42 mouse cellular contexts compared by ENCODE assay signal in genomic region chr10:28986203-28986602, GRCm38 (mm10). TPM values are rescaled to one million over a fixed set of nuclear protein-coding genes. Genes with fewer than 3 reads are reported as not detected.
"Had no signal": no experiment of that assay in that cellular context is flagged by ENCODE, and none has a peak within 500 bp of the region (broad histone marks: within the 10 kb centered on the region; RNA-seq: fewer than 3 reads in every experiment).

TSS of gene 2310057J18Rik (minus strand) at chr10:28986303.

- H3K9me3 ChIP-seq: heart, embryonic 12.5 days; heart, embryonic 13.5 days; heart, embryonic 15.5 days; hindbrain, embryonic 10.5 days; hindbrain, embryonic 12.5 days; hindbrain, embryonic 13.5 days; hindbrain, embryonic 15.5 days; intestine, embryonic 15.5 days; kidney, embryonic 15.5 days had no signal

- H3K27ac ChIP-seq: heart, embryonic 13.5 days; heart, embryonic 15.5 days; hindbrain, embryonic 10.5 days; hindbrain, embryonic 12.5 days; hindbrain, embryonic 13.5 days; hindbrain, embryonic 14.5 days; hindbrain, embryonic 15.5 days; hindbrain, postnatal 0 days; intestine, embryonic 15.5 days; kidney, embryonic 15.5 days; kidney, postnatal 0 days; layer of hippocampus, adult 2 months; left cerebral cortex, adult 2 months had no signal

- H3K4me1 ChIP-seq: heart, embryonic 12.5 days; heart, embryonic 13.5 days; heart, embryonic 15.5 days; hindbrain, embryonic 10.5 days; hindbrain, embryonic 12.5 days; hindbrain, embryonic 13.5 days; hindbrain, embryonic 15.5 days; intestine, embryonic 15.5 days; kidney, embryonic 15.5 days had no signal

- H3K27me3 ChIP-seq: heart, embryonic 12.5 days; heart, embryonic 13.5 days; heart, embryonic 15.5 days; hindbrain, embryonic 12.5 days; hindbrain, embryonic 13.5 days; hindbrain, embryonic 15.5 days; intestine, embryonic 15.5 days; kidney, embryonic 15.5 days had no signal

- H3K4me3 ChIP-seq: heart, embryonic 12.5 days; heart, embryonic 13.5 days; heart, embryonic 15.5 days; hindbrain, embryonic 10.5 days; hindbrain, embryonic 12.5 days; hindbrain, embryonic 13.5 days; hindbrain, embryonic 15.5 days; intestine, embryonic 15.5 days; kidney, embryonic 15.5 days; layer of hippocampus, adult 2 months; left cerebral cortex, adult 2 months had no signal

- H3K36me3 ChIP-seq: heart, embryonic 12.5 days; heart, embryonic 13.5 days; heart, embryonic 15.5 days; hindbrain, embryonic 10.5 days; hindbrain, embryonic 12.5 days; hindbrain, embryonic 13.5 days; hindbrain, embryonic 15.5 days; intestine, embryonic 15.5 days; kidney, embryonic 15.5 days had no signal

- DNase-seq: heart, postnatal 10 days; heart, postnatal 14 days; heart, postnatal 36 days; heart, postnatal 4 days; kidney, adult 11 months; kidney, adult 18-20 months; kidney, adult 2 months; kidney, adult 8-10 months; kidney, adult 9 months; kidney, postnatal 10 days; kidney, postnatal 14 days; kidney, postnatal 25 days; kidney, postnatal 36 days; kidney, postnatal 4 days; layer of hippocampus, adult 9-11 months; layer of hippocampus, postnatal 36 days had no signal

RNA-seq across cellular contexts. Expression of gene 2310057J18Rik, which starts in this region (rescaled TPM):
- polyA plus RNA-seq: heart, embryonic 11.5 days; heart, embryonic 12.5 days; heart, embryonic 13.5 days; heart, embryonic 14.5 days; heart, embryonic 15.5 days; heart, embryonic 16.5 days; heart, postnatal 0 days; hindbrain, embryonic 10.5 days; hindbrain, embryonic 11.5 days; hindbrain, embryonic 12.5 days; hindbrain, embryonic 13.5 days; hindbrain, embryonic 14.5 days; hindbrain, embryonic 15.5 days; hindbrain, embryonic 16.5 days; hindbrain, postnatal 0 days; inflammation-experienced regulatory T-cells, adult 6 months; intestine, embryonic 14.5 days; intestine, embryonic 15.5 days; intestine, embryonic 16.5 days; kidney, adult 2 months; kidney, embryonic 14.5 days; kidney, embryonic 15.5 days; kidney, embryonic 16.5 days; kidney, postnatal 0 days; large intestine, adult 2 months had no signal
